Mouse (Mus musculus): Measurements from ENCODE around the gene Rusc1.
"Not testable (repeated sequence)": the region's sequence is repeated elsewhere in the genome, so short reads cannot be mapped to it uniquely, and the experiment has no call there.

Rusc1 gene

GRCm38 (mm10) chr3:89092509-89093090 is 511 bp downstream of the Rusc1 start:
- no peak for DNase-seq (ENCODE audit: low spot score in 2 of 2)

- no peak for DNase-seq (ENCODE audit: low spot score in 2 of 2)
Measured at GRCm38 (mm10) chr3:89091811-89092508, 1.2 kb downstream of the Rusc1 start.

- peak; percentile 63 to 77 for DNase-seq (ENCODE audit: low spot score in 2 of 2)
Measured at GRCm38 (mm10) chr3:89090694-89091655, 2.1 kb downstream of the Rusc1 start.

DNA sequence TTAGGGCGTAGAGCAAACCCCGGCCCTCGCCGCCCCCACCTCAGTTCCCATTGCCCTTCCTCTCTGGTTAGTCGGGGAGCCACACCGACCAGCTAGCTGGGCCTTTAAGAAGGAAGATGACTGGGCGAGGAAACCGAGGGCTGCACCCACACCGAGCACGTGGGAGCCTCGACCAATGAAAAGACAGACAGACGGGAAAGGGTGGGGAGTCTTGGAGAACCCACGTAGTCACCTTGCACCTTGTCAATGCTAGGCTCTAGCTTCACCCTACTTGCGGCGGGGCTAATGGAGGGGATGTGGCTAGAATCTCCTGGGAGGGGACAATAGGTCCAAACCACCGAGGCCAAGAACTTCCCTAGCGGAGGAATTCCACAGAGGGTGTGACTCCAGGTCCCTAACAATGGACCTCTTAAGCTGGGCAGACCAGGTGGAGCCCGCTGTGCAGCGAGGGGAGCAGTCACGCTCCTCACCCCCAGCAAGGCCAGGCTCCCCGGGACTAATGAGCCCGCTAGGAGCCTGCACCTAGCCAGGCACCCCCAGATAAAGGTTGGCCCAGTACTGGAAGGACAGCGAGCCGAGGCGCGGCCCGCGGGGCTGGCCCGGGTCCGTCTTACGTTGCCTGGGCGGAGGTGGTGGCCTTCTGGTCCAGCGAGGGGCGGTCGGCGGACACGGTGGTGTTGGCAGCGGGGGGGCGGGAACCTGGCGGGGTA is 3.1 kb downstream of the Rusc1 start:
- DNase-seq (ENCODE audit: low spot score in 2 of 2): peak; percentile 72 to 73

- DNase-seq (ENCODE audit: low spot score in 2 of 2): no peak
Measured at GRCm38 (mm10) chr3:89088974-89089373, 4.1 kb downstream of the Rusc1 start.

DNA sequence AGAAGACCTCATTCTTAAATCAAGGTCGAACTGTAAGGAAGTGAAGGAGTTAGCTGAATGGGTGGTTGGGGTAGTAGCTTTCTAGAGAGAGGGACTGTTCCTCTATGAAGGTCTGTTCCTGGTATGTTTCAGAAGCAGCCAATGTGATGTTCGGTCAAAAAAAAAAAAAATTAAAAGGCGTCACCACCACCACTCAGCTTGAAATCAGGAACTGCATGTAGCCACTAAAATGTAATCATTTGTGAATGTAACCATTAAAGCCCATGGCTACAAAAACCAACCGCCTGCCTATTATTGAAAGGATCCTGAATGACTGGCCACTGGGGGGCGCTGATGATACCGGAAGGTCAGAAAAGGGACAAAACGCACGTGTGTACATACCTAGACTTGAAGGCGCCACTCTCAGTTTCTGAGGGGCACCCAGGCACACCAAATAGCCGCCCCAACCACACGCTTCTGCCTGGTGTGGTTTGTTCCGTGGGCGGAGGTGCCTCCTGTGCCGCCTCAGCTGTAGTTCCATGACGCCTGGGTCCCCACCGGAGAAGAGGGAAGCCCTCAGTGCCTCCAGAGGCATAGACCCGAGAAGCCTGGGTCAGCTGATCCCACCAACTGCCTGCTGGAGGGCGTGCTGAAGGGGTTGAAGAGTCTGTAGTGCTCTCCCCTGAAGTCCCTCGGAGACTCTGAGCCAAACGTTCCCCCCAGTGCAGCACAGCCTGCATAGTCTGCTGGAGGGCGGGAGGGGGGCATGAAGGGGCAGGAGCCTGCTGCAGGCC is 5.6 kb downstream of the Rusc1 start:
- DNase-seq (ENCODE audit: low spot score in 2 of 2): peak; percentile 74 to 85

GRCm38 (mm10) chr3:89084654-89085190 is 8.4 kb downstream of the Rusc1 start:
- no peak for DNase-seq (ENCODE audit: low spot score in 2 of 2)

GRCm38 (mm10) chr3:89084133-89084532 is 9.0 kb downstream of the Rusc1 start:
- no peak for DNase-seq (ENCODE audit: low spot score in 2 of 2)

- DNase-seq (ENCODE audit: low spot score in 2 of 2): not testable (repeated sequence)
Measured at GRCm38 (mm10) chr3:89082287-89082686, 10.8 kb downstream of the Rusc1 start.

DNA sequence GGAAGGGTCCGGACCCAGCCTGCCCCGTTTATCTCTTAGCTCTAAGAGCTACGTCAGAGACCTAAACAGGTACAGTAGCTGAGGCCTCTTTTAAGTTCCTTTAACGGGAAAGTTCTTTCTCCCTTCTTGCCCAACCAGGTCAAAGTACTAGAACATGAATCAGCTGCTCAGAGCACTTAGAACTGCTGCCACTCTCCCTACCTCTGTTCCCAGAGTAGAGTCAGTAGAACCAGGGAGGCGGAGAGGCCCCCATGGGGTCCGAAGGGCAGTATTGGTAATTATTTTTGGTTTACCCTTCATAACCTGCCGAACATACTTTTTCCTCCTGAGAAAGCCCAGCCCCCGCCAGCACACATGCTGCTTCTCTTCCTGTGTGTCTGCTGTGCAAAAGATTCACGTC is 15.7 kb downstream of the Rusc1 start:
- no peak for DNase-seq (ENCODE audit: low spot score in 2 of 2)

DNA sequence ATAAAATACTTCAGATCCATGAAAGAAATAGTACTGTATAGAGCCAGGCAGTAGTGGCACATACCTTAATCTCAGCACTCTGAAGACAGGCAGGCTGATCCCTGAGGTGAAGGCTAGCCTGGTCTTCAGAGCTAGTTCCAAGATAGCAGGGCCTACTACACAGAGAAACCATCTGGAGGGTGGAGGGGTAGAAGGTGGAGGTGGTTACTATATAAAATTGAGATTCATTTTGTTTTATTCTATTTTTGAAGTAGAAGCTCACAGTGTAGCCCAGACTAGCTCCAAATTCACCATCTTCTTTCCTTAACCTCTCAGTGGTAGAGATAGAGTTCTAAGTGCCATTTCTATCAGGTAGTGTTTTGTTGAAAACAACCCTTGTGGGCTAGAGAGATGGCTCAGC is 25.8 kb downstream of the Rusc1 start:
- DNase-seq (ENCODE audit: low spot score in 2 of 2): no peak

DNA sequence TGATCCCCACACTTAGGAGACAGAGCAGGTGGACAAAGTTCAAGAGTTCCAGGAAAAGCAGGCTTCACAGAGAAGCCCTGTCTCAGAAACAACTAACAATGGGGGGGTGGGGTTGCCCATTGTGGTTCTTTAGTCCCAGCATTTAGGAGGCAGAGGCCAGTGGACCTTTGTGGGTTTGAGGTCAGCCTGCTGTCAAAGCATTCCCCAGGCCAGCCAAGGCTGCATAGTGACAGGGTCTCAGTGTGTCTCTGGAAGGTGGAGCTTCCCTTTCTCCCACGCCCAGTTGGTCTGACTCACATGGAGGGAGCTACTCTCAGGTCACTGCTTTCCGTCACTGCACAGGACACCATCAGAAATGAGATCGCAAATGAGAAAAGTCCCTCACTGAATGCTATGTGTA is 31.4 kb downstream of the Rusc1 start:
- DNase-seq (ENCODE audit: low spot score in 2 of 2): no peak

- DNase-seq (ENCODE audit: low spot score in 2 of 2): peak in 1 of 2 experiments; percentile 28
Measured at GRCm38 (mm10) chr3:89058783-89059182, 34.3 kb downstream of the Rusc1 start.

- no peak for DNase-seq (ENCODE audit: low spot score in 2 of 2)
Measured at GRCm38 (mm10) chr3:89058361-89058760, 34.8 kb downstream of the Rusc1 start.

DNA sequence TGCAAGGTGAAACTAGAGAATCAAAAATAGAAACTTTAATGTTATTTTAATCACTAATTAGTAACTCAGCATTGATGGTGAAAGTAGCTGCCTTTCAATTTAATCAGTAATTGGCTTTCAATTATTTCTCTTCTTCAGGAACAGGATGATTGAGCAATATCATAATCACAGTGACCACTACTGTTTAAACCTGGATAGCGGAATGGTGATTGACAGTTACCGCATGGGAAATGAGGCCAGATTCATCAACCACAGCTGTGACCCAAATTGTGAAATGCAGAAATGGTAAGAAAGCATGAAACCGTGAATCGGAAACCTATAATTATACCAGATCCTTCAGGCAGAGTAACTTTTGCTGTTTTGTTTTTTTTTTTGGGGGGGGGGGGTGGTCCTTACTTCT is 49.8 kb downstream of the Rusc1 start:
- DNase-seq (ENCODE audit: low spot score in 2 of 2): no peak

Data from spleen, postnatal 14 days (tissue).